Mouse (Mus musculus): ENCODE measurements around the gene 0610010K14Rik. TPM values are rescaled to one million over a fixed set of nuclear protein-coding genes. Genes with fewer than 3 reads are reported as not detected.

The 0610010K14Rik gene
- polyA plus RNA-seq, 1 experiment: 153 TPM

DNA sequence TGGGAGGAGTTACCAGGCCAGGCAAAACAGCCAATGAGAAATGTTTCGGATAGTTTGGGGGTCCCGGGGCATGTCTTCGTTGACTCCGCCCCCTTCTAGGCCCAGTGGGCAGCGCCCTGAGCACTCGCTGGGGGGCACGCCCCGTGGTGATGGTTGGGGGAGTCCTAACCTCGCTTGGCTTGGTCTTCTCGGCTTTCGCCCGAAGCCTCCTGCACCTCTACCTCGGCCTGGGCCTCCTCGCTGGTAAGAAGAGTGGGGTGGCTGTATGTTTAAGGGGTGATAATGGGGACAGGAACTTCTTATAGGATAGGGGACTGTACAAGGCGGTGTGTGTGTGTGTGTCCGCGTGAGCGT lies 22.9 kb downstream of the 0610010K14Rik start:
- WGBS: 21% methylated on average over 18 of the region's 18 CpGs
- Histone ChIP-seq H3K4me3 (ENCODE audit: control insufficient read depth, insufficient read depth, low read length) (no peak overlapping the region), H3K27ac (ENCODE audit: control insufficient read depth, insufficient read depth, low read length) (no peak overlapping the region), H3K4me1 (replicated peaks; ENCODE audit: control insufficient read depth, insufficient read depth, low read length) (no peaks in the 10 kb centered on the region), H3K36me3 (ENCODE audit: control insufficient read depth, insufficient read depth, low read length) (no peaks in the 10 kb centered on the region), H3K27me3 (ENCODE audit: control insufficient read depth, insufficient read depth, low read length) (peaks cover 12% of the 10 kb centered on the region)
- TF ChIP-seq CTCF (IDR thresholded peaks at IDR 0.05; ENCODE audit: borderline replicate concordance, control insufficient read depth, extremely low read depth, insufficient read depth, low read length, poor library complexity): no peak
- no peak for TF ChIP-seq POLR2A (IDR thresholded peaks at IDR 0.05; ENCODE audit: control insufficient read depth, extremely low read depth, insufficient read depth, low read length, poor library complexity)
- DNase-seq: no peak

DNA sequence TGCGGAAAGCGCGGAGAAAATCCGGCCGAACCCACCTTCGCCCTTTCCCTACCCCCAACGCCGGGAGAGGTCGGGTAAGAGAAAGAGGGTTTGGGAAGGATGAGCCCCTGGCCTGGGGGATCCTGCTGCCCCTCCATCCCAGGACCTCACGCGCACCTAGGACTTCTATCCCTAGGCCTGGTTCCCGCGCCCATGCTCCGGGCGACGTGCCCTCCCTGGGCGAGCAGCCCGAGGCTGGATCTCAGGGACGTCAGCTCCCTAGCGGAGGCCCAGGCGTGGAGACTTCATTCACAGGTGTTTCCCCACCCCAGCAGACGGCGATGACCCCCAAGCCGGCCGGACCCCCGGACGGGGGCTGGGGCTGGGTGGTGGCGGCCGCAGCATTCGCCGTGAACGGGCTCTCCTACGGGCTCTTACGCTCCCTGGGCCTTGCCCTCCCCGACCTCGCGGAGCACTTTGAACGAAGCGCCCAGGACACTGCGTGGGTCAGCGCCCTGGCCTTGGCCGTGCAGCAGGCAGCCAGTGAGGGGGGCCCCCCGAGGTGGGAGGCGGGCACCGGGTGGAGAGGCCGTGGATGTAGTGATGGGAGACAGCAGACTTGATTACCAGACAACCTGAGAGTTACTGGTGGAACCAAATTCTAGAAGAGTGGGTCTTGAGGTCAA lies 23.4 kb downstream of the 0610010K14Rik start:
- WGBS: 5% methylated on average over 46 of the region's 46 CpGs
- DNase-seq: no peak
- Histone ChIP-seq H3K27me3 (ENCODE audit: control insufficient read depth, insufficient read depth, low read length) (peaks cover 12% of the 10 kb centered on the region), H3K4me1 (replicated peaks; ENCODE audit: control insufficient read depth, insufficient read depth, low read length) (no peaks in the 10 kb centered on the region), H3K4me3 (ENCODE audit: control insufficient read depth, insufficient read depth, low read length) (no peak overlapping the region), H3K27ac (ENCODE audit: control insufficient read depth, insufficient read depth, low read length) (no peak overlapping the region), H3K36me3 (ENCODE audit: control insufficient read depth, insufficient read depth, low read length) (no peaks in the 10 kb centered on the region)
- TF ChIP-seq CTCF (IDR thresholded peaks at IDR 0.05; ENCODE audit: borderline replicate concordance, control insufficient read depth, extremely low read depth, insufficient read depth, low read length, poor library complexity): no peak
- no peak for TF ChIP-seq POLR2A (IDR thresholded peaks at IDR 0.05; ENCODE audit: control insufficient read depth, extremely low read depth, insufficient read depth, low read length, poor library complexity)

DNA sequence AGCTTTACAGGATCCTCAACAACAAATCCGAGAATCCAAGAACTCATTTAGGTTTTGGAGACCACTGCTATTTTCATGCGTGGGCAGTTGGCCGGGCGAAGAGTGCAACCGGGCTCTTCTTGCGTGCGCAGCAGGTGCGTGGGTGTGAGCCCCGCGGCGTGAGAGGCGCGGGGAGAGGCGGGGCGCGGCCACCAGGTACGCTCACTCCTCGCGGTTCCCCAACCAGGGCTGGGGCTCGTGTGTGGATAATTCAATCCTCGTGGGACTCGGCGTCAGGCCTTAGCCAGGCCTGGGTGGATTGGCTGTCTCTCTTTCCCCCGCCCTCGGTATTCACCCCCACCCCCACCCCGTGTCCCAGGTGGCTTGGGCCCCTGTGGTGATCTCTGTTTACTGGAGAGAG lies 24.0 kb downstream of the 0610010K14Rik start:
- Histone ChIP-seq H3K4me1 (replicated peaks; ENCODE audit: control insufficient read depth, insufficient read depth, low read length) (no peaks in the 10 kb centered on the region), H3K4me3 (ENCODE audit: control insufficient read depth, insufficient read depth, low read length) (no peak overlapping the region), H3K27ac (ENCODE audit: control insufficient read depth, insufficient read depth, low read length) (no peak overlapping the region), H3K27me3 (ENCODE audit: control insufficient read depth, insufficient read depth, low read length) (peaks cover 12% of the 10 kb centered on the region), H3K36me3 (ENCODE audit: control insufficient read depth, insufficient read depth, low read length) (no peaks in the 10 kb centered on the region)
- DNase-seq: no peak
- WGBS: 6% methylated on average over 26 of the region's 26 CpGs
- TF ChIP-seq POLR2A (IDR thresholded peaks at IDR 0.05; ENCODE audit: control insufficient read depth, extremely low read depth, insufficient read depth, low read length, poor library complexity) (no peak), CTCF (IDR thresholded peaks at IDR 0.05; ENCODE audit: borderline replicate concordance, control insufficient read depth, extremely low read depth, insufficient read depth, low read length, poor library complexity) (no peak)

DNA sequence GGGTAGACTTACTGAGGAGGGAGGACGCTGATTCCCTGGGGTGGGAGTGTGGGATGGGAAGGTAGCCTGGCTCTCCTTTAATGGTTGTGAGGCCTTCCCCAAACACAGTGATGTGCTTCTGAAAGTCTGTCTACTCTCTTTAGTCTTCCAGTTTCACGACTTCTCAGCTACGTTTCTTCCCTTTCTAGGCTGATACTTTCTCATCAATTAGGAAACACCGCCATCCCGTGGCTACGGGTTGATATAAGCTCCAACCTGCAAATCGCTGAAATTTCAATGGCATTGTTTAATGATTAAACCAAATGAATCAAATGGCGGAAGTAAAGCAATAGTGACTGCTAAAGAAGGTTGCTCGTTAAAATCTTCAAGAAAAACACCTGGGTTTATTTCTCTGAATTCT lies 24.8 kb downstream of the 0610010K14Rik start:
- H3K27ac ChIP-seq (ENCODE audit: control insufficient read depth, insufficient read depth, low read length): no peak overlapping the region

DNA sequence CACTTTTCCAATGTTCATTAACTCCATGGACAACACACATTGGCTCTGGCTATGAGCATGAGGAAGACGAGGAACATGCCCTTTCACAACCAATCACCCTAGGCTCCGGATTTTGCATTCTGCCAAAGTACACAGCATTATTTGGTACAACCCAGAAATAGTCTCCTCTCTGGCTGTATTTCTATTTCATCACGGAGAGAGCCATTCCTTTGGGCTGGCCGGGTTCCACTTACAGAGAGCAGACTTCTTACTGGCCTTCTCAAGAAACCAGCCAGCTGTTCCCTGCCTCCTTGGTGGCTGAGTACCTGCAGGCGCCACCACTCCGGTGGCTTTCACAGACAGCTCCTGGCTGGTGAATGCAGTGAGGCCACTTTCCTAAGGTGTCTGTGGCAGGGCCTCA lies 25.3 kb downstream of the 0610010K14Rik start, which contains the start of gene Slc16a11:
Slc16a11 (plus strand) TSS at position 330 of the 400 bp plus-strand sequence.
- H3K27me3 ChIP-seq (ENCODE audit: control insufficient read depth, insufficient read depth, low read length): peaks cover 12% of the 10 kb centered on the region
- no peak within 1 kb of the TSS for H3K27ac ChIP-seq (ENCODE audit: control insufficient read depth, insufficient read depth, low read length)
- 85% methylated on average over 6 of the region's 6 CpGs for WGBS
- no peak within 1 kb of the TSS for H3K4me3 ChIP-seq (ENCODE audit: control insufficient read depth, insufficient read depth, low read length)
- H3K4me1 ChIP-seq (replicated peaks; ENCODE audit: control insufficient read depth, insufficient read depth, low read length): no peaks in the 10 kb centered on the region
- no peak for DNase-seq
- TF ChIP-seq CTCF (IDR thresholded peaks at IDR 0.05; ENCODE audit: borderline replicate concordance, control insufficient read depth, extremely low read depth, insufficient read depth, low read length, poor library complexity): no peak
- TF ChIP-seq POLR2A (IDR thresholded peaks at IDR 0.05; ENCODE audit: control insufficient read depth, extremely low read depth, insufficient read depth, low read length, poor library complexity): no peak
- H3K36me3 ChIP-seq (ENCODE audit: control insufficient read depth, insufficient read depth, low read length): no peaks in the 10 kb centered on the region

More for the DNA sequence above, 24.8 kb downstream of the 0610010K14Rik start:
- TF ChIP-seq POLR2A (IDR thresholded peaks at IDR 0.05; ENCODE audit: control insufficient read depth, extremely low read depth, insufficient read depth, low read length, poor library complexity): no peak
- no peak for TF ChIP-seq CTCF (IDR thresholded peaks at IDR 0.05; ENCODE audit: borderline replicate concordance, control insufficient read depth, extremely low read depth, insufficient read depth, low read length, poor library complexity)
- no peak overlapping the region for H3K4me3 ChIP-seq (ENCODE audit: control insufficient read depth, insufficient read depth, low read length)
- DNase-seq: peak; percentile 54
- no peaks in the 10 kb centered on the region for H3K4me1 ChIP-seq (replicated peaks; ENCODE audit: control insufficient read depth, insufficient read depth, low read length)
- H3K36me3 ChIP-seq (ENCODE audit: control insufficient read depth, insufficient read depth, low read length): no peaks in the 10 kb centered on the region
- 9% methylated on average over 9 of the region's 9 CpGs for WGBS
- H3K27me3 ChIP-seq (ENCODE audit: control insufficient read depth, insufficient read depth, low read length): peaks cover 12% of the 10 kb centered on the region

DNA sequence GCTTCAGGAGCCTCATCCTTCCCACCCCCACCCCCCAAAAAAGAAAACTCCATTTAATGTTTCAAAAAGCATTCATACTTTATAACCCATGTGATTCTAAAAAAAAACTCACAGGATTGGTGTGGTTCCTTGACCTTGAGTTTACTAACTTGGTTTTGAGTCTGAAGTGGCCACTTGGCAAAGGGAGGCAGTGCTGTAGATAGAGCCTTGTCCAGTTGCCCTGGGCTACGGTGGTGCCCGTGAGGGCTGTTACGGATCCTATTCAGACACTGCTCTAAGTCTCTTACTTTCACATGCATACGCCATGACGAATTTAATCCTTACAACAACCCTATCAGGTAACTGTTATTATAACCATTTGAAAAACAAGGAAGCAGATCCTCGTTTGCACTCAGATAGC lies 25.7 kb downstream of the 0610010K14Rik start:
- TF ChIP-seq CTCF (IDR thresholded peaks at IDR 0.05; ENCODE audit: borderline replicate concordance, control insufficient read depth, extremely low read depth, insufficient read depth, low read length, poor library complexity) (no peak), POLR2A (IDR thresholded peaks at IDR 0.05; ENCODE audit: control insufficient read depth, extremely low read depth, insufficient read depth, low read length, poor library complexity) (no peak)
- no peaks in the 10 kb centered on the region for H3K36me3 ChIP-seq (ENCODE audit: control insufficient read depth, insufficient read depth, low read length)
- no peak overlapping the region for H3K27ac ChIP-seq (ENCODE audit: control insufficient read depth, insufficient read depth, low read length)
- H3K4me3 ChIP-seq (ENCODE audit: control insufficient read depth, insufficient read depth, low read length): no peak overlapping the region
- DNase-seq: no peak
- WGBS: 95% methylated on average over 6 of the region's 6 CpGs
- no peaks in the 10 kb centered on the region for H3K4me1 ChIP-seq (replicated peaks; ENCODE audit: control insufficient read depth, insufficient read depth, low read length)
- peaks cover 12% of the 10 kb centered on the region for H3K27me3 ChIP-seq (ENCODE audit: control insufficient read depth, insufficient read depth, low read length)

All from thymus, adult 2 months (tissue).